Mouse (Mus musculus) A20 (cell line): ENCODE data around the gene Fam19a1.

Source experiments
- DNase-seq: peaks from one replicate; pipeline ENCODE4 v3.0.0-alpha.2; 2011; ENCODE audit warnings: low read depth, low spot score

Fam19a1 gene

DNA sequence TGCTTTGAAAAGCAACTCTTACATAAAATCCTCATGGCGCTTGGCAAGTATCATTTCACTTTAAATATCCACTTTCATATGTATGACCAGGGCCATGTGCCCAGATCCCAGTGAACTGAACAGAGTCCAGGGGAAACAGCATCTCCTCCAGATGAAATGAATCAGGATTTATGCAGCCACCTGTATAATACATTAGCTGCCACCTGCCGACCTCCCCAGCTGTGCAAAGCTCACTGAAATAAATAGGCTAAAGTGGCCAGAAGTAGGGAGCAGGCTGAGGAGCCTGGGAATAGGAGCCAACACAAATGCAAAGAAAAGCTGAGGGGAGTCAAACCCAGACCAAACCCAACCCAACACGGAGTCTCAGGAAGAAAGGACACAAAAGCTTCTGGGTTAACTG lies 324.9 kb downstream of the Fam19a1 start:
- no peak for DNase-seq

DNA sequence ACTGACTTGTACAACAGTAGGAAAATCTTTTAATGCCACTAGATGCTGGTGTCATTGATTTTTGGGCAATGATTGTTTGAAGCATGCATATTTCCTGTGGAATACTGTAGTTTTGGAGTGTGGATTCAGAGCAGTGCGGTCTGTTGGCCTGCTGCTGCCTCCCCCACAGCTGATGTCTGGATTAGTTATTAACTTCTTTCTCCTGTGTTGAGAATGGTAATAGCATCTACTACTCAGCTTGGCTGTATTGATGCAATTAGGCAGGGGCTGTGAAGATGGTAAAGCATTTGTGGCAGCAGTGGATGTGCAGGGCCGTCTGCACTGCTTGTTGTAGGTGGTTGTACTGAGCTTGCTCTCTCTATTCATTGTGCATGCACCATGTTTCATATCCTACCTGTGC lies 326.5 kb downstream of the Fam19a1 start:
- DNase-seq: no peak

DNA sequence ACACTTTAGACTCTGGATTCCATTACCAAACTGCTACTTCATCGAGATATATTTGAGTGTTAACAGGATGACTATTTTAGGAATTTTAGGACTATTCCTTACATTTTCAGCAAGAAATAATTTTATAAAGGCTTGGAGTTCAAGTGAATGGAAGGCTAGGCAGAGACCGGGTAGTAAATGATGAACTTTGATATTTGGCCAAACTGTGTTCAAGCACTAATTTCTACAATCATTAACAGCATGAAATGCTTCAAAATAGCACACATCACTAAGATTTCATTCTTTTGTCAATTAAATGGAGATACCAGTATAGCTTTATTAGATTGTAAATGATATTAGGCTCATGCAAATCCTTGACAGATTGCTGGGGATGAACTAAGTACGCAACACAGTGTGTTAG lies 329.0 kb downstream of the Fam19a1 start:
- DNase-seq: no peak

DNA sequence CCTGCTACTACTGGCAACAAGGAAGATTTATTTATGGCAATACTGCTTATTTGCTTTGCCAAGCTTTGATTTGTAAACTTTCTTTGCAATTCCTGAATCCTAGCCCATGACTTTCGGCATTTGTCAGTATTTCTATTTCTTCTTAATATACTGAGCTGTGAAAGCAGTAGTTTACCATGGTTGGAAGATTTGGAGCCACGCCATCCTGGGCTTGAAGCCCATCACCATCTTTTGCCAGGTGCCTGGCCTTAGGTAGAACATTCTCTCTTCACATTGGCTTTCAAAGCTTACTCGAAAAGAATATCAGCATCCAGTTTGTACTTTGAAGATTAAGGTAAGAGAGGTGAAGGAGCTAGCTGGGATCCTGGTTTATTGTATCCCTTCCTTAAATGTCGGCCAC lies 334.5 kb downstream of the Fam19a1 start:
- DNase-seq: no peak

DNA sequence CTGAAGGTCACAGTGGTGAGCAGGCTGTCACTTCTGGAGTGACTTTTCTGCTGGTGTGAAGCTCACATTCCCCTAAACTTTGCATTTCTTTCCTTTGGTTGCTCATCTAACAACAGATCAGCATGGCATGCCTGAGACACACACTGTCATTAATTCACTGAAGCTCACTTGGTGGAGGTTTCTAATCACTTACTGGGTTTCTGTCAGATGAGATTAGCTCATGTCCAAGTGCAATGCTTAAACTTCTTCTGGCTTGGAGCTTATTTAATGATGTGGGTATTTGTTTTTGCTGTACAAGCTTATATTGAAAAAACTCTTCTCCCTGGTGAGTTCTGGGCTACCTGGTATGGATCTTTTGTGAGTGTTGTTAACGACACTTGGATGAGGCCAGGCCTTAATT lies 343.3 kb downstream of the Fam19a1 start:
- no peak for DNase-seq

DNA sequence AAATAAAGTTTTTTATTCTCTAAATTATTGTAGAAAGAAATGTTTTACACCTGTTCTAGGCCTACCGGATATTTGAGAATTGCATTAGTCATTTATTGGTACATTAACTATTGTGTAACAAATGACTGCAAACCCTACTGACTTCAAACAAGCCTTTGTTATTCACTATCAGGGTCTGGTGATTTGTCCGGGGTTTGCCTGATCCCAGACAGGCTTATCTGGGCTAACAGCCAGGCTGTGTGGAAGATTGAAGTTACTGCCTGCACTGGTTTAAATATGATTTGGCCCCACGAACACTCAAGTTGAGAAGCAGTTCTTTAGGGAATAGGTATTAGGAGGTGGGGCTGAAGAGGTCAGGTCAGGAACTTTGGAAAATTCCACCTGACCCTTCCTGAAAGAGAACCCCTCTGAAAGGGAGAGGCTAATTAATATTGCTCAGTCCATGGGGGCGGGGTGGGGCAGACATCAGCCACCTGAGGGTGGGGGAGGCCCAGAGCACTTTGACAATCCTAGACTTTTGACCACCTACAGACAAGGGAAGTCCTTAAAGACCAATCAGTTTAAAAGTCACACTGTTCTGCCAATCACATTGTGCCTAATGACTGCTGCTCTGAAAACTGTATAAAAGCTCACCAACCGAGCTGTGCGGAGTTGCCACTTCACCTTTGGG lies 344.8 kb downstream of the Fam19a1 start:
- no peak for DNase-seq

DNA sequence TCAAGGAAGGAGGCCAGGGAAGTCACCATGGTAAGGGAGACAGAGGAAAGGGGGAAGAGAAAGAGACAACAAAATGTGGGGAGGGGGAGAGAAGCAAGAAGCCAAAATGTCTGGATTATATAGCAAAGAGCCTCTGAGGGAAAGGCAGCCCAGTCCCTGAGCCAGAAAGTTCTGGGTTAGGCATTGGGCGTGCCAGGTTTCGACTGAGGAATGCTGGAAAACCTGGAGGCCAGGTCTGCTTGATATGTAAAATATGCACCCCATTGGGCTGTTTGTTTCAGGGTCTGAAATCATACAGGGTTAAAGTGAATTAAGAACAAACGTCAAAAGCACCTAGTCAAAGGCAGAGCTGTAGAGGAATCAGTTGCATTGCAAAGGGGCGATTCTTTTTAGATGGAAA lies 346.1 kb downstream of the Fam19a1 start:
- DNase-seq: no peak

DNA sequence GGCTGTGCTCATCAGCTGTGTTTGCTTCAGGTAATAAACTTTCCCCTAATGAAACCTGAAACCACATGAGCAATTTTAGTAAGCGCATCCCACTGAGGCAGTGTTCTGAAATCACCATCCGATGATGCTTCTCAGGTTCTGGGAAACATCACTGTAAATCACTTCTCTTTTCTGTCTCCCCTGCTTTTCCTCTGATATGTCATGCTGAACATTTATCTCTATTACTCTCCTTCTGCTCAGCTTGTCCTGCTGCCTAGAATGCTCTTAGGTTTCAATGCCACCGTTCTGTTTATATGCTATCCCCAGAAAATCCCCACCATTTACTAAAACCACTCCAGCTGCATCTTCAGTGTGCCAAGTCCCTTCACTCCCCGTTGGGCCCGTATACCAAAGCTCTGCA lies 386.5 kb downstream of the Fam19a1 start:
- no peak for DNase-seq

DNA sequence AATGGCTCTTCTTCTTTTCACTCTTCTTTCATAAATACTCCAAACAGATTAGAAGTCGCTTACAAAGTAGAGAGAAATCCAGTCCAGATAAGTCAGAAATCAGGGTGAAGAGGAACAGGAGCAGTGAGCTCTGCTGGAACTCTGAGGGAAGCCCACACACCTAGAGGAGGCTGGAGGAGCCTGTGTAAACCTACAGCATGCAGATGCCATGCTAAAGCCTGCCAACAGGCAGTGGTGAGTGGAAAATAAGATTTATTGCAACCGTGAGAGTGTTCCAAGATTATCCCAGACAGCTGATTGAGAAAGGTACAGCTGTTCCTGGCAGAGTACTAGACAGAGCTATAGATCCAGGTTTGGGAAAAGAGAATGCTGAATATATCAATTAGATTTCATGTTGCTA lies 428.6 kb downstream of the Fam19a1 start:
- DNase-seq: no peak

DNA sequence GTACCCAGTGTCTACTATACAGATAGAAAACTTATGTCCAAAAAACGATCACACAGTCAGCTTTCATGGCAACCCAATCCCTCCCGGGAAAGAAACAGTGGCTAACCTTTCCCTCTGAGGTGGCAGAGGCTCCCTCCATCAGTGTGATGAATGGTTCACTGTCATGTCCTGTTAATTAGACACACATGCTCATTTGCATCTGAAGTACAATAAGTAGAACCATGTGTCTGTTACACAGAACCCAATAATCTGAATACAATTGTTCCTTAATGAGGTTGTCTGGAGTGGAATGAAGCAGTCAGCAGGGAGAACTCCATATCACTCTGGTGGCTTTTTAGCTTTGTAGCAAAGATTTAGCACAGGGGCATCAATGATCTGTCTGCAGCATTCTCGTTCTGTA lies 431.9 kb downstream of the Fam19a1 start:
- DNase-seq: no peak

DNA sequence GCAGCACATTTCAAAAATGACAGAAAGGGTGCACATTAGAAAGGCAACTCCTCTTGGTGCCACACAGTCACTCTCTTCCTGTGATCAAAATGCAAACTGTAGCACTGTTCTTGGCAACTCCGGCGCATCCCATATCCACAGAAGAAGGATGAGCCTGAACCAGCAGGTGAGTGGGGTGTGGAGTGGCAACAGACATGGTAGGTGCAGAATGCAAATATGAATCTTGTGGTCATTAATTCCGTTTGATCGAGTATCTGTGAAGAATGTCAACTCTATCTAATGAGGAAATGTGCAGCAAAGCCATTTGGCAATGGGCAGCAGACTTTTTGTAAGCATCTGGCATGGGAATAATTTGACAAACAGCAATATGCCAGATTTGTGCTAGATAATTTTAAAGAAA lies 437.5 kb downstream of the Fam19a1 start:
- no peak for DNase-seq

DNA sequence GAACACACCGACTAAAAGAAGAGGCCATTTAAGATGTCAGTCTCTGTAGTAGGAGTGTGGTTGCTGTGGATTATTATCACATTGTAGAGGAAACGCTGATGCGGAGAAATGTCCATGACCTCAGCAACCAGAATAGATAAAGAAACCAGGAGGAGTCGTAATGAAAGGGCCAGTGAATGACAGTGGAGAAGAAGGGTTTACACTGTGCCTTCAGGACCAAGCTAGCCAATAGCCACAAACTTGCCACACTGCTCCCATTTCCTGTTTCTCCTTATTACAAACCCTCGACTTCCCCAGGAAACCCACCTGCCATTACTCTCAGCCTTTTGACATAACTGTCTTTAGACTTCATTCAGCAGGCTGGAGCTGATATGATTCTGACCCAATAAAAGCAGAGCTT lies 465.7 kb downstream of the Fam19a1 start:
- no peak for DNase-seq

DNA sequence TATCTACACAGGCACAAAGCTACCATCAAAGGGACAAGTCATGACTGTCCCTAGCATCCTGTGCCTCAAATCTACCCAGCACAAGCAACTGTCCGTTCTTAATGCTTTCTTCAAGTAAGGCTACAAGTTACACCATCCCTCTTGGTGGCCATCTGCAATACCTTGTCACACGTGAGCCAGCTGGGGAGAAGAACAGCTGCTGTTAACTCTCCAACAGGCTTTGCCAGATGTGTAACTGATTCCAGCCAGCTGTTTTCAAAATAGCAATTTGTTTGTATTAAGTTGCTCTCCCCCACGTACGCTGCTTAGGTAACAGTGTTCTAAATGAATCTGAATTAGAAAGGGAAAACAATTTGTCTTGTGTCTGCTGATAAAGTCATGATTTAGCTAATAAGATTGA lies 467.8 kb downstream of the Fam19a1 start:
- DNase-seq: no peak

DNA sequence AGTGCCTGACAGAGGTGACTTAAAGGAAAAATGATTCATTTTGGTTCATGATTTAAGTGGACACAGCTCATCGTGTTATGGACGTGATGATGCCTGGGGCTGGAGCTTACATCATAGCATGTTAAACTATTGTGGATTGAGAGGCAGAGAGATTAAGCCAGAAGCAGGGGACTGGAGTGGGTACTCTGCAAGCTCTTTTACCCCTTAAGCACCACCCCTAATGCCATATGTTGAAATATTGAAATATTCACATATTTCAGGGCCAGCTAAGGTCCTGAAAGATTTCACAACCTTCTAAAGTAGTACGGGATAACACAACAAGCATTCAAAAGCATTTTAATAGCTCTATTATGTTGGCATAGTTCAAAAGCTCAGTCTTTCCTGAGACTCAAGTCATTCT lies 468.2 kb downstream of the Fam19a1 start:
- DNase-seq: no peak

DNA sequence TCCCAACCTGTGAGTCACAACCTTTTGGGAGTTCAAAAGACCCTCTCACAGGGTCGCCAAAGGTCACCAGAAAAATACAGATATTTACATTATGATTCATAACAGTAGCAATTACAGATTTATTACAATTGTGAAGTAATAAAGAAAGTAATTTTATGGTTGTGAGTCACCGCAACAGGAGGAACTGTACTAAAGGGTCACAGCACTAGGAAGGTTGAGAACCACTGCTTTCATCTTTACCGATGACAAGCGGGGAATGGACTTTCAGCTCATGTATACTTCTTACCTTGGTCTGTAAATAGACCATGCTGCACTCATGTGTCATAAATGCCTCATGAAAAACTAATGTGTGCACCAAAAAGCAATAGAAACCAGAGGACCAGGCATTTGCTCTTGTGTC lies 474.5 kb downstream of the Fam19a1 start:
- no peak for DNase-seq

DNA sequence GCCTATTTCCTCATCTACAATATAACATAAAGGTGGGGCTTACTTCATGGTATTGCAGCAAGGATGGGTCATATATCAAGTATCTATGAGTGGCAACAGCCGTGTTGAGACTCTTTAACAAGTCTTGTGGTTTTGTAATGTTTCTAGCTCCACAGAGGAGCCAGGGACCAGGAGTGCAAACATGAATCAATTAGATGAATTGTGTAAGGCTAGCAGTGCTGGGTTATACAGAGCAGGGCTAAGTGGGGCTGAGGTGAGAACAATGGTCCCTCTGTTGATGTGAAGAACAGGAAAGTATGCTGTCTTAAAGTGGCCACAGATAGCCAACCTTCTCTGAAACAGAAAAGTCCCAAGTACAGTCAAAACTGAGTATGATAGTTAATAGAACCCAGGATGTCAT lies 480.1 kb downstream of the Fam19a1 start:
- DNase-seq: no peak

DNA sequence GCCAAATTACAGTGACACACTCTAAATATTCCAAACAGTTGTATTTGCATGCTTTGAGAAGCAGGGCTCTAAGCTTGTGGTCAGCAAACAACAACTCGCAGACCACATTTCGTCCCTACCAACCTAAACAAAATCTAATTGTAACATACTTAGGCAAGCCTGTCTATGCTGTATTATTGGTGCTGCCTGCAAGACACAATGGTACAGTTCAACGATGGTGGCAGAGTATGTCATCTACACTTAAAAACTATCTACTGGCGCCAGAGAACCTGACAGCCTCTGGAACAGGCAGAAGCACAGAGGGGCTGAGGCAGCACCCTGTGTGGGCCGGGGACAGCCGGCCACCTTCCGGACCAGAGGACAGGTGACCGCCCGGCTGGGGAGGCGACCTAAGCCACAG lies 482.2 kb downstream of the Fam19a1 start:
- no peak for DNase-seq

DNA sequence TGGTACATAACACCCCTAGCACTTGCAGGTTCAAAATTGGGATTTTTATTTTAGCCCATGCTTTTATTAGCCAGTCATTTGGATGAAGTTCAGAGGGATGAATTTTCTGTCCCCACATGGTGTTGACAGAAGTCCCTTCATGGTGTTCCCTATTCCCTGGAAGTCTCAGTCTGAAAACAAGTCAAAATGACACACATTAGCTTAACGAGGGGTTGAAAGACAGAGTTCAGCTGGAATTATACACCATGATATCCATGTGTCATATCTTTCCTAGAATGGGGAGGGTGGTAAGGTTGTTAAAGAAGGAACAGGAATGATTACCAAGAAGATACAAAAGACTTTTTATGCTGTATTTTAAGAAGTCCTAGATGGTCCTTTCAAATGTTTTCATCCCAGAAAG lies 511.2 kb downstream of the Fam19a1 start:
- DNase-seq: no peak

DNA sequence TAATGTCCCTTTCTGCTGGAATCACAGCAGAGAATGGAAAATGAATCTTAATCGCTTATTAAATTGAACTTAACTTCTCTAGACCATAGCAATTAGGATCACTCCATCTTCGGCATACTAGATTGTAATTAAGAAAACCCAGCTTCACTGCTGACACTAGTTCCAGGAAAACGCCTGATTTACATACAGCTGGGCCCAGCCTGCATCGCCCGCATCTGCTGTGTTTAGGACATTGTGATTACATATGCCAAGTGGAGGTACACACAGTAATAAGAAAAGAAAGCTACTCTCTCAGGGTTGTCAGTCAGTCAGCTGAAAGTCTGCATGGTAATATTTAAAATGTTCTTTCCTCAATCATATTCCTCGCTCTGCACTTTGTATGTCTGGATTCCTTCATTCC lies 518.6 kb downstream of the Fam19a1 start:
- no peak for DNase-seq

DNA sequence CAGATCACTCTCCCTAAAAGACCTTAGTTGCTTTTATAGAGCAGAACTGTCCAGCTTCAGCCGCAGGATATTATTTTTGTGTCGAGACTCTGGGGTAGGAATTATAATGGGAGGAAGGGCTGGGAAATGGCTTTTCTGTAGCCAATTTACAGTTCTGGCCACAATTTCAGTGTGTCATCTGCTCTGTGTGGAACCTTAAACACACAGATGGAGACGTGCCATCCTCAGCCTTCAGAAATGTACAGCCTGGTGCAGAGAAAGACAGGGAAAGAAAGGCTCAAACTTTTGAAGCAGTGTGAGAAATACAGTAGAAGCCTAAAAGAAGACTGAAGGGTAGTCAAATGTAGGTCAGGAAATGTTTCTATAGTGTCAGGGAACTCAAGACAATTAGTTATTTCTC lies 519.3 kb downstream of the Fam19a1 start:
- no peak for DNase-seq

DNA sequence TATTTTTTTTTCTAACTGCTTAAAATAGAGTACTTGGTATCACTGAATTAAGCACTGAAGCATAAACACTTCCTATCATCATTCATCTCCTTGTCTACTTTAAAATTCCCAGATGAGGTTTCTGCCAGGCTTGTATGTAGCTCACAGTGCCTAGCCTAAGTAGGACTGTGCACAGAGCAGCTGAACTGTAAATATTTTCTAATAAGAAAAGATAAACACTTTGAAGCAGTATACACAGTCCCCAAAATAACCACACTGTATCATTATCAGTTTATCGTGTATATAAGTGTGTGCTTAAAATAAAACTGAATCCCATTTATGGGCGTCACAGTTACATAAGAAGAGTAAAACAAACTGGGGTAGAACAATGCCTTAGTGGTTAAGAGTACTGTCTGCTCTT lies 522.7 kb downstream of the Fam19a1 start:
- no peak for DNase-seq

DNA sequence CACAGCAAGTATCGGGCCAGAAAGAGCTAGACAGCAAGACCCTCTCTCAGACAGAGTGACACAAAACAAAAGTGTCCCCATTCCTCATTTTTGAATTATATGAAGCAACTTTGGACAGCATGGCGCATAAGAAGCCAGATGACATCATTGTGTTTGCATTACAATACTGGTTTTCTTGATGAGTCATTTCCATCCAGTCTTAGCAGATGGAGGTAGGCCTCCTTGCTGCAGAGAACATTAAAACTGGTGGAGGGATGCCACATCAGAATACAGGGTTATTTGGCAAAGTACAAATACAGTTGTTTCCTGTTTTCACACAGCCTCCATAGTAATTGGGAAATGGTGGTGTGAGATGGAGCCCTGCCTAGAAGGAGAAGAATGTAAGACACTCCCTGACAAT lies 535.8 kb downstream of the Fam19a1 start:
- DNase-seq: no peak

DNA sequence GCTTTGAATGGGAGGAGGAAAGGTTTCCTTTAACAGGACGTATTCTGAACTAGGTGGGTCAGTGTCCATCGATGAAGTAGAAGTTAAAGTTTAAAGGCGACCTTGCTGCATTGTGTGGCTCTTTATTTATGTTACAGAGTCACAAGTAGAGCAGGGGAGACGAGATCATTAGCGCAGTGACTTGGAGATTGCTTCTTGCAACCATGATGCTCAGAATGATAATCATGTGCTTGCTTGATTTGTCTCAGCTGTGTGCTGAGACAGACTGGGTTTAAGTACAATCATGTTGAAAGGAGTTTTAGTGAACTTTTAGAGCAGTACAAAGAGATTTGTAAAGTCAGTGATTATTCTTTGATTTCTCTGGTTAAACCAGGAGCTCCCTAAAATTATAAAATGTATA lies 536.3 kb downstream of the Fam19a1 start:
- no peak for DNase-seq

DNA sequence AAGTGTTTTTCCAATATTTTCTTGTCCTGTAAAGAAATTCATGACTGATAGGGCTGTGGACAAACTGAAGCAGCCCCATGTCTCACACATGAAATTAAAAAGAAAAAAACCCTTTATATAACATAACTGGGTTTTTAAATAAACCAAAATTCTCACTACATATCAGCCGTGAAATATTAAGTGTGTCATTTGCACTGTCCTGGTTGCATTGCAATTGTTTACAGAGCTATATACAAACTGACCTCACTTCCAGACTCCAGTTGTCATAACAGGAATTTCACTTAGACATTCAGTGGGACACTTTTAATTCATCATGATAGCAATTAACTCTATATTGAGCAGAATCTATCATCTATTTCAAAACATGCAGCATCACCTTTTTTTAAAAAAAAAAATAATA lies 553.4 kb downstream of the Fam19a1 start:
- DNase-seq: no peak
